Mouse (Mus musculus): ENCODE data around the gene Gm21783. TPM values are rescaled to one million over a fixed set of nuclear protein-coding genes. Genes with fewer than 3 reads are reported as not detected.
"Not testable (repeated sequence)": the region's sequence is repeated elsewhere in the genome, so short reads cannot be mapped to it uniquely, and the experiment has no call there.

Gene Gm21783
- polyA plus RNA-seq (2012; rRNA removed), result not detected in 2 replicates

DNA sequence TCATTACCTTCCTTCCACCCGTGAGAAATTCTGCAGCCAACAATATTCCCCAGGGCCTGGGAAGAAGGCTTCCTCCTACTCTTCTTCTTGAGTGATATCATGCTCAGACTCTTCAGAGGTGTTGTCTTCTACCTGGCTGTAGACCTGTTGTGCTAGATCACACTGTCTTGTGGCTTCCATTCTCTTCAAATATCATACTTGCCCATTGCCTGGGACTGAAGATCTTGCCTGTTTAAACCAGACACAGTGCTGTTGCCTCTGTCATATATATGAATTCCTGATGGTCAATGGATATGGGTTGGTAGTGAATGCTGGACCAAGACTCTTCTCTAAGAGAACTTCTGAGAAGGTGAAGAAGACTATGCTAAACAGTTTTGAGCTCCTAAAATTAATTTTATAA lies at the start of gene Gm21783:
TSS of gene Gm21783 (minus strand) at position 101 of the 400 bp plus-strand sequence.
- not testable (repeated sequence) for DNase-seq (ENCODE audit: extremely low spot score in 1 of 2, low spot score in 1 of 2)
